Mouse (Mus musculus) kidney, adult 8-10 months (tissue): ENCODE measurements around the gene Mfn1.

ENCODE experiments used
- DNase-seq, 2 experiments: peaks; one replicate each; pipeline ENCODE4 v3.0.0; 2022

The Mfn1 gene

GRCm38 (mm10) chr3:32529303-32529898, at the start of gene Mfn1:
Gene Mfn1 (plus strand): TSS chr3:32529465.
- DNase-seq: peak; percentile 97

- DNase-seq: no peak
Observed at GRCm38 (mm10) chr3:32479961-32480360, 49.3 kb upstream of the Mfn1 start.

GRCm38 (mm10) chr3:32483035-32483434, 46.2 kb upstream of the Mfn1 start:
- DNase-seq: no peak

- DNase-seq: peak in 1 of 2 experiments; percentile 53
Observed at GRCm38 (mm10) chr3:32486543-32486942, 42.7 kb upstream of the Mfn1 start.

- no peak for DNase-seq
Observed at GRCm38 (mm10) chr3:32488172-32488571, 41.1 kb upstream of the Mfn1 start.

GRCm38 (mm10) chr3:32490076-32490927, 39.0 kb upstream of the Mfn1 start:
- DNase-seq: no peak

- no peak for DNase-seq
Observed at GRCm38 (mm10) chr3:32490928-32491315, 38.3 kb upstream of the Mfn1 start.

GRCm38 (mm10) chr3:32492097-32493090, 36.9 kb upstream of the Mfn1 start, which contains the start of gene Kcnmb3:
Gene Kcnmb3 (minus strand): TSS chr3:32492231.
- DNase-seq: peak in 1 of 2 experiments; percentile 20

GRCm38 (mm10) chr3:32494387-32495087, 34.7 kb upstream of the Mfn1 start:
- DNase-seq: peak in 1 of 2 experiments; percentile 19

GRCm38 (mm10) chr3:32495088-32495770, 34.0 kb upstream of the Mfn1 start:
- DNase-seq: peak in 1 of 2 experiments; percentile 57

GRCm38 (mm10) chr3:32495856-32496710, 33.2 kb upstream of the Mfn1 start:
- no peak for DNase-seq

- no peak for DNase-seq
Observed at GRCm38 (mm10) chr3:32496711-32497070, 32.6 kb upstream of the Mfn1 start.

- no peak for DNase-seq
Observed at GRCm38 (mm10) chr3:32500346-32500745, 28.9 kb upstream of the Mfn1 start.

GRCm38 (mm10) chr3:32505841-32506240, 23.4 kb upstream of the Mfn1 start:
- DNase-seq: no peak

- no peak for DNase-seq
Observed at GRCm38 (mm10) chr3:32506366-32507225, 22.7 kb upstream of the Mfn1 start.

- DNase-seq: peak; percentile 62 to 72
Observed at GRCm38 (mm10) chr3:32508666-32509324, 20.5 kb upstream of the Mfn1 start.

GRCm38 (mm10) chr3:32509496-32510374, 19.5 kb upstream of the Mfn1 start, which contains the start of gene Zfp639:
Gene Zfp639 (plus strand): TSS chr3:32510259.
- DNase-seq: no peak
